Mouse (Mus musculus) embryonic fibroblast, embryonic 13.5 days (primary cell): ENCODE results near the gene Vmn2r19. TPM values are rescaled to one million over a fixed set of nuclear protein-coding genes. Genes with fewer than 3 reads are reported as not detected.
"Not testable (repeated sequence)": the region's sequence is repeated elsewhere in the genome, so short reads cannot be mapped to it uniquely, and the experiment has no call there.

ENCODE experiments used
- H3K27ac ChIP-seq: 2 replicates; pipeline ENCODE4 v1.5.1; 2012; ENCODE audit warnings: low read length, control low read depth, inconsistent platforms; ENCODE audit not compliant: insufficient read depth
- H3K4me1 ChIP-seq: 2 replicates; pipeline ENCODE4 v1.6.1; 2011; ENCODE audit warnings: low read length; ENCODE audit not compliant: control insufficient read depth, insufficient read depth
- H3K4me3 ChIP-seq: 2 replicates; pipeline ENCODE4 v1.5.1; 2011; ENCODE audit warnings: mild to moderate bottlenecking, control low read depth, low read length; ENCODE audit not compliant: insufficient read depth
- CTCF ChIP-seq: IDR thresholded peaks from 2 replicates; pipeline ENCODE4 v1.5.1; 2011; ENCODE audit warnings: mild to moderate bottlenecking, control low read depth, low read length, moderate library complexity, borderline replicate concordance; ENCODE audit not compliant: insufficient read depth
- POLR2A ChIP-seq: IDR thresholded peaks from 2 replicates; pipeline ENCODE4 v1.6.1; 2011; ENCODE audit warnings: low read depth, mild to moderate bottlenecking, control low read depth, low read length, moderate library complexity
- polyA plus RNA-seq: library from polyadenylated mRNA; stranded (reverse); fragments of >200 nt; gene quantifications from 2 replicates; pipeline ENCODE4 v1.2.4, GENCODE M21; 2011; ENCODE audit warnings: low read depth; ENCODE audit not compliant: missing spikeins, insufficient read length

The Vmn2r19 gene
- polyA plus RNA-seq, 1 experiment = not detected

GRCm38 (mm10) chr6:123288931-123289330 lies 19.2 kb upstream of the Vmn2r19 start:
- H3K4me3 ChIP-seq = no peak overlapping the region
- no peak overlapping the region for H3K27ac ChIP-seq
- TF ChIP-seq POLR2A (no peak), CTCF (no peak)
- H3K4me1 ChIP-seq = no peaks in the 10 kb centered on the region

GRCm38 (mm10) chr6:123289753-123290152 lies 18.4 kb upstream of the Vmn2r19 start, which contains the start of gene Clec4e:
Clec4e (minus strand) TSS chr6:123289870.
- TF ChIP-seq POLR2A = no peak
- TF ChIP-seq CTCF = no peak
- Histone ChIP-seq H3K4me1 (no peaks in the 10 kb centered on the region), H3K4me3 (no peak within 1 kb of the TSS), H3K27ac (no peak within 1 kb of the TSS)

GRCm38 (mm10) chr6:123292751-123293400 lies 15.3 kb upstream of the Vmn2r19 start:
- TF ChIP-seq CTCF (no peak), POLR2A (no peak)
- no peak overlapping the region for H3K27ac ChIP-seq
- no peak overlapping the region for H3K4me3 ChIP-seq
- no peaks in the 10 kb centered on the region for H3K4me1 ChIP-seq

- H3K4me1 ChIP-seq, H3K4me3 ChIP-seq, H3K27ac ChIP-seq: not testable (repeated sequence)
Measured at GRCm38 (mm10) chr6:123293509-123293908, 14.6 kb upstream of the Vmn2r19 start.

DNA sequence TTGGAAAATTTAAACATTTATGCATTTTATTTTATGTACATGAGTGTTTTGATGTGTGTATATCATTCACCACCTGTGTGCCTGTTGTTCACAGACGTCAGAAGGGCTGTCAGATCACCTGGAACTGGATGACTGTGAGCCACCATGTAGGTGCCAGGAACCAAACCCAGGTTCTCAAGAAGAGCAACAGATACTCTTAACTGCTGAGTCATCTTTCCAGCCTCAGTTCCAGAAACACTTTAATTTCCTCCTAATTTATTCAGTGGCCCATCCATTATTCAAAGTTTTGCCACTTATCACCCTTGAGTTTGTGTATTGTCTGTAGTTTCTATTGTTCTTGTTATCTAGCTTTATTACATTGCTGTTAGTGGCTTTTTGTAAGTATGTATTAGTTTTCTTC lies 11.4 kb upstream of the Vmn2r19 start:
- Histone ChIP-seq H3K4me1 (no peaks in the 10 kb centered on the region), H3K4me3 (no peak overlapping the region), H3K27ac (no peak overlapping the region)
- TF ChIP-seq POLR2A = no peak

GRCm38 (mm10) chr6:123306315-123306714 lies 1.8 kb upstream of the Vmn2r19 start:
- not testable (repeated sequence) for H3K4me3 ChIP-seq, H3K27ac ChIP-seq, H3K4me1 ChIP-seq

- no peak for TF ChIP-seq CTCF
- TF ChIP-seq POLR2A = no peak
- no peaks in the 10 kb centered on the region for H3K4me1 ChIP-seq
- no peak overlapping the region for H3K4me3 ChIP-seq
- no peak overlapping the region for H3K27ac ChIP-seq
Measured at GRCm38 (mm10) chr6:123332503-123332902, 24.4 kb downstream of the Vmn2r19 start.

DNA sequence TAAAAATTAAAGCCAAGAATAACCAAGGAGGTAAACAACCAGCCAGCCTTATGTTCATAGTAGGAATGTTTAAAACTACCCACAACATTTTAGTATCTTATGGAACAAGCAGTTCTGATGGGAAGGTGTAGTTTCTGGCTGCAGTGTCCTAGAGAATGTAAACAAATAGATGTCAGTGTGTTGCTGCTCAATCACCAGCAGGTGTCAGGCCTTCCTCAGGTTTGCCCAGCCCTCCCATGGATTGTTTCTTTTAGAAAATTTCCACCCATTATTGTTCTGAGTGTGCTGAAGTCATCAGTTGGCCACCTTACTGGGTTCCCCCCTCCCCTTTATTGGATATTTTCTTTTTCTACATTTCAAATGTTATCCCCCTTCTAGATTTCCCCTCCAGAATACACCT lies 32.0 kb downstream of the Vmn2r19 start:
- TF ChIP-seq CTCF = no peak
- TF ChIP-seq POLR2A = no peak
- no peak overlapping the region for H3K4me3 ChIP-seq
- H3K4me1 ChIP-seq = no peaks in the 10 kb centered on the region
- H3K27ac ChIP-seq = no peak overlapping the region

GRCm38 (mm10) chr6:123346141-123346540 lies 38.0 kb downstream of the Vmn2r19 start:
- H3K4me1 ChIP-seq = no peaks in the 10 kb centered on the region
- TF ChIP-seq POLR2A (no peak), CTCF (no peak)
- no peak overlapping the region for H3K4me3 ChIP-seq
- no peak overlapping the region for H3K27ac ChIP-seq

Other genes with a start within 250 kb of the Vmn2r19 start
- 0.68 TPM in 1 of 2 replicates, not detected in the other for gene Clec4a2, start 201.9 kb upstream of the Vmn2r19 start, polyA plus RNA-seq
- gene Clec4b2, start 135.4 kb upstream of the Vmn2r19 start, polyA plus RNA-seq = not detected in 2 replicates
- 0.77 TPM in 1 of 2 replicates, not detected in the other for gene Clec4n, start 78.5 kb upstream of the Vmn2r19 start, polyA plus RNA-seq
- 0.73 and 3.4 TPM in 2 replicates for gene Clec4d, start 46.2 kb upstream of the Vmn2r19 start, polyA plus RNA-seq
- gene Clec4e, start 18.5 kb upstream of the Vmn2r19 start, polyA plus RNA-seq = not detected in 2 replicates
- not detected in 2 replicates for gene Vmn2r20, start 109.8 kb downstream of the Vmn2r19 start, polyA plus RNA-seq
- gene Vmn2r21, start 225.1 kb downstream of the Vmn2r19 start, polyA plus RNA-seq = not detected in 2 replicates